Mouse (Mus musculus) spleen, postnatal 10 days (tissue): ENCODE data around the gene Magi1.

Experiments used
- DNase-seq, 2 experiments: peaks; one replicate each; pipeline ENCODE4 v3.0.0; 2021 to 2022; ENCODE audit warnings: low spot score in 2 of 2

Gene Magi1

DNA sequence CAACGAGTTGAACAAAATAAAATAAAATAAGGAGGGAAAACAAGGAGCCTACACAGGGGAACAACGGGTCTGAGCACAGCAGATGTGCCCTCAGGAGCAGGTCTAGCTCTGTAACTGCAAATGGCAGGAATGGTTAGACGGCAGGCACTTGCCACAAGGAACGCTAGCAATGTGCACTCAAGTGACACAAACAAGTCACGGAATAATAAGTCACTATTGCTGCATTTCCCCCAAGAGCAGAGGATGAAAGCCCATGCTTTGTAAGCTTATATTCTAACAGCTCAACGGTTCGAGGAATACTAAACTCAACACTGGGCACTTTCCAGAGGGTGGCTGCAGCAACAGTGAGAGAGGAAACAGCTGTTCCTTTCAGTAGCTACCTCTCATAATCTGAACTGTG lies 462.2 kb downstream of the Magi1 start:
- DNase-seq: no peak

- no peak for DNase-seq
Observed at GRCm38 (mm10) chr6:93819888-93820287, 463.8 kb downstream of the Magi1 start.

- DNase-seq: no peak
Observed at GRCm38 (mm10) chr6:93819282-93819681, 464.4 kb downstream of the Magi1 start.

DNA sequence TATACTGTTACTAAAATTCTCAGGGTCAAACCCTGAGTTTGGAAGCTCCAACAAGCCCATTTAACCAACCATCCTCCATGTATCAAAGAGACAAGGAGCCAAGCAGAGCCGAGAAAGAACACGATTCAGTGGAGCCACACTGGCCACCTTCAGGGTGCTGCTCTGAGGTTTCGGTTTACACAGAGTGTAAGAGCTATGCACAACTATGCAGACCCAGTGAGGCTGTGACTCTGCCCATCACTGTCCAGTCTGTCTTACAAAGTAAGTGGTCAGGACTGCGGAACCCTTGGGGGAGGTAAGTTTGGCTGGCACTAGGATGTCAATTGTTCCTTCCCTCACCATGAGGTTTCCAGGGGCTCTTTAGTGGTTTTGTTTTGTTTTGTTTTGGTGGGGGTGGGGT lies 465.2 kb downstream of the Magi1 start:
- DNase-seq: no peak

GRCm38 (mm10) chr6:93805407-93805936 lies 478.2 kb downstream of the Magi1 start:
- no peak for DNase-seq

DNA sequence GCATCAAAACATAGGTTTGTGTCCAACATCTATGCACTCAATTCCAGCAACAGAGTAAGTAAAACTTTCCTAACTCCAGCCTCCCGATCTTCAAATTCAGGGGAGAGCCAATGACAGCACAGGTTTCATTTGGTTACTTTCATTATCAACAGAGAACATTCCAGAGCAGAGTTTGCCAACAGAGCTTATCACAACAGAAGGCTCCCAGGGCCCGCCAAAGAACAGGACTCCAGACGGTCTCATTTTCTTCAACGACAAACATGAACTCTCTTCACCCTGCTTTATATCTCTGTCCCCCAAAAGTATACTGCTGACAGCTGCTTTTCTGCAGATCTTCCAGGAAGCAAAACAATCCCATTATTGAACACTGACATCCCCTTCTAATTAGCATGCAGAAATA lies 481.3 kb downstream of the Magi1 start:
- no peak for DNase-seq

GRCm38 (mm10) chr6:93800465-93800864 lies 483.3 kb downstream of the Magi1 start:
- DNase-seq: no peak

GRCm38 (mm10) chr6:93792309-93793215 lies 491.2 kb downstream of the Magi1 start:
- DNase-seq: no peak

- DNase-seq: no peak
Observed at GRCm38 (mm10) chr6:93789721-93790120, 494.0 kb downstream of the Magi1 start.

DNA sequence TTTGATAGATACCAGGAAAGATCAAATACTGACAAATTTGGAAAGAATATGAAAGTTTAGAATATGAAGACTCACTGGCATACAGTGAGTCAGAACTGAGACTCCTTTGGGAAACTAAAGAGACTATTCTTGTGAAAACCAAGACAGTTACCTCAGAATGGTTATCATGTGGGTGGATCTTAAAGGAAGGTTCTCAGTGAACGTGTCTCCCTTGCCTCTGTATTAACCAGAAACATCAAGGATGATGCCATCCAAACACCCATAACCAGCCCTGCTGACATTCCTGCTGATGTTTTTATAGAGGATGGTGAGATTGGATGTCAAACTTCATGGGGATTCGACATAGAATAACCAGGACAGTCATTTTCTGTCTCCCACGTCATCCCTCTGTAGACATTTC lies 496.7 kb downstream of the Magi1 start:
- no peak for DNase-seq

DNA sequence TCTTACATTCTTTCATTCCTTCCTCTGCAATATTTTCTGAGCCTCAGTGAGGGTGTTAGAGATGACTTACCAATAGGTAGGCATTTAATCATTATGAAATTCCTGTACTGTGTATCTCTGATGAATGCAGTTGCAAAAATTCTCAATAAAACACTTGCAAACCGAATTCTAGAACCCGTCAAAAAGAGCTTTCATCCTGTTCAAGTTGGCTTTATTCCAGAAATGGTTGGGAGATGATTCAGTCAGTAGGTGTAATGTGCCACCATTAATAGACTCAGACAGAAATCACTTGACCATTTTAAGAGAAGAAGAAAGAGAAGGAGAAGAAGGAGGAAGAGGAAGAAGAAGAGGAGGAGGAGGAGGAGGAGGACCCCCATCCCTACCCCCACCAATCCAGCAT lies 497.5 kb downstream of the Magi1 start:
- no peak for DNase-seq

- no peak for DNase-seq
Observed at GRCm38 (mm10) chr6:93771081-93771480, 512.6 kb downstream of the Magi1 start.

DNA sequence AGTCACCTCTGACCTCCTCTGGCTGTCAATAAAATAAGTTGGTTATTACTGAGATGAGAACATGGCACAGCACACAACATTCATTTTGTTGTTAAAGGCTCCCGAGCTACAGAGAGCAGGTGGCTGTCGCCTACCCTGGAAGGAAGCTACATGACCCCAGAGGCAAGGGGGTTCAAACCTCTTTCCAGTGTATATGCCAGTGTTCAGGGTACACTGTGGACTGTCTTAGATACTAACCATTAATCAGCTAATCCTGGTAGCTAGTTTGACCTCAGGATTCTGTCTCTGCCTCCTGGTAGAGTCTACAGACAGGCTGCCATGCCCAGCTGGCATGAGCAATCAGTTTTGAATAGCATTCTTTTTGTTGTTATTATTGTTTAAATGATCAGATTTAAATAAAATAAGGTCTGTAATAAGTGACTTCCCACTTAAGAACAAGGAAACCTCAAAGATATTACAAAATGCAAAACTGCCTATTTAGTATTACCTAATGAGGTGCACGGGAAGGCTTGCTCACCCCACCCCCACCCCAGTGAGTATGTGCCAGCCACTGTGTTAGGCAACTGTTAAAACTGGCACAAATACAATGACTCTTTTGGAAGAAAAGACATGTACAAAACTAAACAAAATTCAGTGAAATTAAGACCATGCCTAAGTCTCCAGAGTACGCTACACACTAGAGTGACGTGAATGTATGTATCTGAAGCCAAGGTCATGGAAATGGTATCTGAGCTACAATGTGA lies 513.3 kb downstream of the Magi1 start:
- no peak for DNase-seq

DNA sequence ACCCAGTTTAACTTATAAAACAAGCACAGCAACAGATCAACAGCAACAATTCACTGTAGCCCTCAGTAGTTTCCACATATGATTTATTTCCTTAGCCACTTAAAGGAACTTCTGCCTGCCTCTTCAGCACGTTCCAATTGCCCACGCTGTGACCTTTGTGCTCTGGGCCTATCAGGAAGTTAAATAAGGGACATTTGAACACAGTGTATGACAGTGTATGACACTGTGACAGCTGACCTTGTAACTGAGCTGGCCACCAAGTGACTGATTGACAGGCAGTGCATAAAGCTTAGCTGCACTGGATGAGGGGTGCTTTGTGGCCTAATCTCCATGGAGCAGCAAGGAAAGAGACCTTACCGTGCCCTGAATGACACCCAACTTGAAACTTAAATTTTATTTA lies 525.6 kb downstream of the Magi1 start:
- no peak for DNase-seq

DNA sequence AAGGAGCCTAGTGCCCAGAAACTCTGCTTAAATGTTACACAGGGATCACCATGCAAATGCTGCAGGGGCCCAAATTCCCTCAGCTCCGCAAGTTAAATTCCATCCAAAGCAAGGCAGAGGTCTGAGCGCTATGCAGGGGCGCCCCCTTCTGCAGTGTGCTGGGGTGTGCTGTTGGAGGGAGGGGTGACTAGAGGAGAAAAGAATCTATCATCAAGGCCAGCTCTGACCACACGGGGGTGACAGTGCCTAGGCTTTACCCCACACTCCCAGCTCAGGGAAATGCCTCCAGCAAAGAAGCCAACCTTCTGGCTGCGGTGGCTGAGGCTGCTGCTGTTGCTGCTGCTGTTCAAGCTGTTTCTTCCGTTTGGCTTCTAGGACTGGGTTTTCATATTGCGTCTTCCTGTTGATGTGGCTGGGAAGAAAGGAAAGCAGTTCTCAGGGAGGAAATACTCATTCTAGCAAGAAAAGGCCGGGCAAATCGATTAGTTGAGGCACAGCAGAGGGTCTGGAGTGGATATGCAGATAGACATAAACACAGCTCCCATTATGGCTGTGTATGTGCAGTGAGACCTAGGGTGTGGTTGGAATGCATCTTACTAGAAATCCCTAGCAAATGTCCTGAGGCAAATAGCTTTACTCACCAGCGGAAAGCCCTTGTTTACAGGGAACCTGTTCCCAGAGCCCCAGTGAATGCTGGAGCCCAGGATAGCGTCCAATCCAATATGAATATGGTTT lies 526.2 kb downstream of the Magi1 start:
- DNase-seq: peak in 1 of 2 experiments; percentile 51

DNA sequence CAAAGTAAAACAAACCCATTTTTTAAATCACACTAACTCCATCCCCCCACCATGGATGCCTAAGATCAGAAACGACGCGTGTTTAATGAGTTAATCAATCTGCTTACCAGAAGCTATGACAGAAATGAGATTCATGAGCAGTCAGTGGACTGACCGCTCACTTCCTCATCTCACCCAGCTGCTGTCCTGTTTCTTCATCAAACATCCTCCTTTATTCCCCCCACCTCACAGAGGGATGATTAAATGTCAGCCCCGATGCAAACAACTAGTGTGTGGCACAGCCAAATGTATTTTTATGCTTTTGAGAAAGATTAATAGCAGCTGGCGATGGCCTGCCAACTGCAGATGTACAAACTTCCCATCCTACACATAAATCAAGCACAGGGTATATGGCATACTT lies 540.6 kb downstream of the Magi1 start:
- no peak for DNase-seq

DNA sequence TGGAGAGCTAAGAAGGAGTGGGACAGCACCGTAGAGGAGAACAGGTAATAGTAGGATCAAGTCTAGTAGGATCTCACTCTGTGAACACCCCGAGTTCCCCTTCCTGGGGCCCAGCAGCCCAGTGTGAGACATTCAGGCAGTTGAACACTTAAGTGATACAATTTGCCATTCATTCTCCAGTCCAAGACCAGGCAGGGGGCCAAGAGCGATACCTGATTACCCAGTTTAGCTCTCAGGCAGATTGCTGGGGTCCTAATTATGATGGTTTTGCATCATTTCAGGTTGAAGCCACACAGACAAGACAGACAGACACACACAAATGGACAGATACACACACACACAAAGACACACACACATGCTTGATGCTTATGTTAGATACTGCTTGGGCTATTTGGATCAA lies 543.9 kb downstream of the Magi1 start:
- no peak for DNase-seq

GRCm38 (mm10) chr6:93737083-93737482 lies 546.6 kb downstream of the Magi1 start:
- no peak for DNase-seq

DNA sequence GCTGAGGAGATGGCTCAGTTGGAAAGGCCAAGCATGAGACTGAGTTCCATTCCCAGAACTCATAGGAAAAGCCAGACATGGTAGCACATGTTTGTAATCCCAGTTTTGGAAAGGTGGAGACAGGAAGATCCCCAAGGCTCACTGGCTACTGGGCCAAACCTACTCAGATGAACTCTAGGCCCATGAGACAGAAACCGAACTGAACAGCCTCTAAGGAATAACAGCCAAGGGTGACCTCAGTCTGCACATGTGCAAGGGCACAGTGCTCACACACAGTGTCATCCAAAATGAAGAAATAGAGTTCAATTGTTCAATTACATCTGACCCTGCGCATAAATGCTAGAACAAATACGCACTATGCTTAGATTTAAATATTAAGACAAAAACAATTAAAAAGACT lies 547.6 kb downstream of the Magi1 start:
- DNase-seq: no peak

GRCm38 (mm10) chr6:93733800-93734199 lies 549.9 kb downstream of the Magi1 start:
- no peak for DNase-seq

- no peak for DNase-seq
Observed at GRCm38 (mm10) chr6:93729702-93730101, 554.0 kb downstream of the Magi1 start.

- DNase-seq: no peak
Observed at GRCm38 (mm10) chr6:93728791-93729190, 554.9 kb downstream of the Magi1 start.
